Mouse (Mus musculus) naive thymus-derived CD4-positive, alpha-beta T cell, adult 2 months (primary cell): ENCODE data around the gene Kdm1b.
A peak's percentile ranks its signal among the peaks of the same experiment; 100 is the strongest.

Experiments
- DNase-seq: peaks from one replicate; pipeline ENCODE4 v3.0.0-alpha.2; 2011; ENCODE audit warnings: low read depth

The Kdm1b gene

DNA sequence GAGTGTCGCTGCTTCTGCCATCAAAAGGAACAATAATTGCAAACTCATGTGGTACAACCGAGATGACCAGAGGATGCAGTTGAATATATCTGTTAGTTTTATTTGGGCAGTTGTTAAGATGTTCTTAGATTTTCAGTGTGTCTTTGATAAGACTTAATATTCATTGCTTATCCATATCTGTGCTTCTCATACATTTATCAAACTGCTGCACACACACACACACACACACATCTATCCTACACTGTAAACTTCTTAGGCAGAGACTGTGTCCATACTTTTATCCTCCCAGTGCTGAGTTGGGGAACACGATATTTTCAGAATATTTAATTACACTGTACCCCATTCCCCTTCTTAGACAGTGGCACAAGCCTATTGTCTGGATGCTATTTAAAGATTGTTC lies 67.9 kb downstream of the Kdm1b start:
- no peak for DNase-seq

DNA sequence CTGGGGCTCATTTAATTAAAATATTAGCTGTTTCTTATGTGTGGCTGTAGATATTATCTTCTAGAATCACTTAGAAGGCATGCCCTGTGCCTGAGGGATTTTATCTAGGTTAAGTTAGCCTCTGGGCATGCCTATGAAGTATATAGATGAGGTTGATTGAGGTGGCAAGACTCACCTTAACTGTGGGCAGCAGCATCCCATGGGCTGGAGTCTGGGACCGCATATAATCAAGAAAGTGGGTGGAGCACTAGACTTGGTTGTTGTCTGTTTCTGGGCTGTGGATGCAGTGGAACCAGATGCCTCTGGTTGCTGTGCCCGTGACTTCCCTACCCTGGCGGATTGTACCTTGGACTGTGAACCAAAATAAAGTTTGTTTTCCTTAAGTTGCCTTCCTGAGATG lies 68.8 kb downstream of the Kdm1b start:
- no peak for DNase-seq

DNA sequence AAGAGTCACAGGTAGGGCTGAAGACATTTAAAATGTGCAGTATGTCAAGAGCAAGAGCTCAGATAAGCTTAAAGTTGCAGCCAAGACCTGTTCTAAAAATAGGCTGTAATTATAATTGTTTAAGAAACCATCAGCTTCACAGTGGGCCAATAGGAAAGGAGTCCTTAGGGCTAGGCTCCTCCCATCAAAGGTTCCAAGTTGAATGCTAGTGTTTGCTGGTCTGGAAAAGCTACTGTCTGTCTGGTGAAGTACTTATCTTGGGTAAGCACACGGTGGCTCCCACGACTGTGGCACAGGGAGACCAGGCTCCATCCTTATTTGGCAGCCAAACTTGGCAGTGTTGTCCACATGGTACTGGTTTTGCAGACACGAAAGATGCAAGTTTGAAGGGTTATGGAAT lies 69.6 kb downstream of the Kdm1b start:
- no peak for DNase-seq

DNA sequence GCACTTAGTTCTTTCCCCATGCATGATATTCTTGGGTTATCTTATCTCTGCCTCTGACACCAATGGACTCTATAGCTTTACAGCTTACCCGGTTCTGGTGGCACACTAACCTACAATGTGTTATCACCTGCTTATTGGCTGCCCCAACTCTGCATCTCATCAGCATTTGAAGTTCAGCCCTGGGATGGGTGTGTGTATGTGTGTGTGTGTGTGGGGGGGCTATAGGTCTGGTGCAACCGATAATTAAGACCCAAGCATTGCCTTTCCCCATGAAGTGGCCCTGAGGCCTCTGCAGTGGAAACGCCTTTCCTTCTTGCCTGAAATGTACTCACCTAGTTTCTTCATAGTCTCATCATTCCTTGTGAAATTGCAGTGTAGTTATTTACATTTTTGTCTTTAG lies 72.7 kb downstream of the Kdm1b start:
- DNase-seq = no peak

DNA sequence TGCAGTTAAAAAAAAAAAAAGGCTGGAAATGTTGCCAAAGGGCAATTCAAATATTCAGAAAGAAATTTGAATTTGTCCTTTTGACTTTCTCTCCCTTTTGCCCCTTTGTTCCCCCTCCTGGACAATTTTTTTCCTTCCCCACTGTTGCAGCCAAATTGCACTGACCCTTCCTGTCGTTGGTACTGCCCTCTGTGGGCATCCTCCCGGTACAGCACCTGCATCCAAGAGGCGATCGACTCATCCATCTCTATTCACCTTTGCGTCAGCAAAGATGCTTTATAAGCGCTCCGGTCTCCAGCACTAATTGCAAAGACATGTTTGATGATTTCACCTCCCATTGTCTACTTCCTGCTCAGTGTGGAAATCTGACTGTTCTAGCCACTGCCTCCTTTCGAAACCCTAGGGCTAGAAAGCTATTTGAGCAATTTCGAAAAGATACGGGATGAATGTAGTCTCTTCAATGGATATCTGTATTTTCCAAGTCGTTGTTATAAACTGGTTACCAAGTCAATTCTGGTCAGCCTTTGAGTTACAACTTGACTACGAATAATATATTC lies 78.1 kb downstream of the Kdm1b start:
- no peak for DNase-seq

DNA sequence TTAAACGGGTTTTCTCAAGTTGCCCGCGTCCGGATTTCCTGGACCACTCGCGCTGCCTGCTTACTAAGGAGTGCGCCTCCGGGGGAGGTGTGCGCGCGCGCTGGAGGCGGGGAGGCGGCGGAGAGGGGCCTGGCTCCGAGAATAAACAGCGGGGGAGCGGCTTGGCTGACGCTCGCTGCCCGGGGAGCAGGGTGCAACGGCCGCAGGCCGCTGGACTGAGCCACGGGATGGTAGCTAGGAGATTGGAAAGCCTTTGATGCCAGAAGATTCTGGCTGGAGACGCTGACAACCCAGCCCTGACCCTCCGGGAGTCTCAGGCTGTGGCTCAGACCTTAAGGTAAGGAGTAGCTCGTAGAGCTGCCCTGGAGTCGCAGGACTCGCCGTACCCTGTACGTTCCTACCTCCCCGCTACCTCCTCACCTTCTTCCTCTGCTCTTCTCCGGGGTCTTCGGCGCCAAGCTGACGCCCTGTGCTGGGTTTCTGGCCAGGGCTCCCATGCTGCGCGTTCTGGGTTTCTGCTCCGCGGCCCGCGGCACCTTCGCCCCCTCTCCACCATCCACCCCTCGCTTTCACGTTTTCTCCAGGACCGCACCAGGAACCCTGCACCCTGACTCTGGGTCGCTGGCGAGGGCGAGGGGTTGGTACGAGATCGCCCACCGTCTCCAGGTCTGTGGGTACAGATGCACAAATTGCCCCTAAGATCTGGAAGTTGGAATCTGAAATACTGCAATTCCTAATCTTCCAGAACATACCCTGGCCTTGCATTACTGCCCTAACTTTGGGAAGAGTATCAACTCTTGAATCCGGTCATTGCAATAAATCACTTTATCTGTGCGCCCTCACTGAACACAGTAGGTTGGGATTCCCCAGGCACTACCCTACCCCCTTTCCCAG lies 79.5 kb downstream of the Kdm1b start, which contains the start of gene Rnf144b:
TSS of gene Rnf144b (plus strand) at position 120 of the 894 bp plus-strand sequence.
- DNase-seq = peak; percentile 28

DNA sequence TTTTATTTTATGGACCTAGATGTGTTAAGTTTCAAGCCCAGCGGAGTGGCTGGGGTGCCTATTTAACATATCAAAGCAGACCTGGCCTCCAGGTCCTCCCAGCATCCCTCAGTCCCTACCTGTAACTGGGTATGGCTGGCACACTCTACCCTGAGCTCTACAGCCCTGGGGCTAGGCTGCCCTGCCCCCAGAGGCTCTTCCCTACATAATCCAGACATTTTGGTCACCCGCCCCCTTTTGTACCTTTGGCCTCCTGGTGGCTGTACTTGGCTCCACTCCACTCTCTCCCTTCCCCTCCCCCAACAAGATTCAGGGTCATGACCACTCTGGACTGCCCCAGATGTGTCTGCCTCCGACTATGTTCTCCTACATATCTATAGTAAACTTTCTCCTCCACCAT lies 81.2 kb downstream of the Kdm1b start:
- DNase-seq = no peak

DNA sequence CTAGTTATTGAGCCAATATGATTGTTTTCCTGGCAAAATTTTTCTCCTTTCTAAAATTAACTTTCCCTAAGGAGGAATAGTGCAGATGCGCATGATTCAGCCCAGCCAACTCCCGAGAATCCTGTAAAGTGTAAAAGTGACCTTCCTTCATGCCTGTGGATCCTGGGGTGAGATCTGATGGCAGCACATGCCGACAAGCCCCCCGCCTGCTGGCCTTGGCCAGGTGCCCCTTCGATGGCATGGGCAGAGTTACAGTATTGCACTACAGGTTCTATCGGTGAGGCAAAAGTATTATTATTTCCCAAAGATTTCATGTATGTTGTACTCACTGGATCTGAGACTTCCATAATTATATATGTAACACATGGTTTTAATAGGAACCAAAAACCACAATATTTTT lies 81.7 kb downstream of the Kdm1b start:
- no peak for DNase-seq

DNA sequence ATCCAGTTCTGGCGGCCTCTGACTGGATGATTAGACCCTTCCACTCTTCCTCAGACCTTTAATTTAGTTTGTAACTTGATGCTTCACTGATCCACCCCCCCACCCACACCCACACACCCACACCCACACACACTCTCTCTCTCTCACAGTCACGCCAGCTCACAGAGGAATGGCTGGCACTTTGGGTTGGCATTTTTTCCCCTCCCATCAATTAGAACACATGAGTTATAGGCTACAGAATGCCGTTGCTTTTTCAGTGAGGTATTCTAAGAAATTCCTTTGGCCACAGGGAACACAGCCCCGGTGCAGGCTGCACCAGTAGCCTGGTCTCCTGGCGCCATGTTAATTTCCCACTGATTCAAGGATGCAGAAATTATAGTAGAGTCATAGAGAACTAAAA lies 82.3 kb downstream of the Kdm1b start:
- no peak for DNase-seq

DNA sequence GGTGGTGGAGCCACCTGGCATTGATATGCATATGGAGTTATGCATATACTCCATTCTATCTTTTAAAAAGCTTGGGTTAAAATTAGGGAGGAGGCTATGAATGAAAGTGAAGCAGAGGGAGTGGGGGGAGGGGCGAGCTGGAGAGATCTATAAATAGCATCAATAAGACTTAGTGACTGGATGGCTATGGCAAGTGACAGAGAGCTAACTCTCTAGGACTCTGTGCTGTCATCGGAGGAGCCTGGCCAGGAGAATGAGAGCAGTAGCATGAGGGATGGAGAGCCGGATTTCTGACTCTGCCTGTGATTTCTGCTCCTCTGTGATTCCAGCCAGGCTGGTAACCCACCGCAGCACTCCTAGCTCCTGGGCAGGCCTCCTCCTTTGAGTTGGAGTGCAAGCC lies 85.8 kb downstream of the Kdm1b start:
- no peak for DNase-seq

DNA sequence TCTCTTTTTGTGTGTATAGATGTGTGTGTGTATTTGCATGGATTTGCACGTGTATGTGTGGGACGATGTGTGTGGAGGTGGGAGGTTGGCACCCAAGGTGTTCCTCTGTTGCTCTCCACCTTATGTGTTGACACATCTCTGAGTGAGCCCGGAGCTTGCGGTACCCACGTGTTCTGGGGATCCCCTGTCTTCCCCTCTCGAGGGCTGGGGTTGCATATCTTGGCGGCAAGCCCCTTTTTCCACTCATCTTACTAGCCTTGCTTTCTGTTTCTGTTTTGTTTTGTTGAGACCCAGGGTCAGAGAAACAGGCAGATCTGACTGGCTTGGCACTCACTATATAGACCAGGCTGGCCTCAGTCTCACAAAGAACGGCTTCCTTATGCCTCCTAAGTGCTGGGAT lies 89.8 kb downstream of the Kdm1b start:
- no peak for DNase-seq

DNA sequence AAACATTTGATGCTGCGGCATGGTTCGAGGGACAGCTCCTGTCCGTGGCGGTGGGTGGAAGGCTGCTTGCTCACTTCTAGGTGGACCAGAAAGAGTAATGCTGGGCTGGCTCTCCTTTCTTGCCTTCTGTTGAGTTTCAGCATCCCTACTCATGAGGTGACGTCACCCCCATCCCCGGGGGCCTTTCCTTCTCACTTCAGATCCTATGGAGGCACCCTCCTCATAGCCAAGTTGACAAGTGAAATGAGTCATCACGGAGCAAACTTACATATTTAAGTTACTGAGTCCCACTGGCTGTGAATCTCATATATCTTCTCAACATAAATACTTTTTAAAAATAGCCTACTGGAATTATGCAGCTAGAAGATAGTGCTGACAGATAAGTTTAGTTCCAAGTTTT lies 91.5 kb downstream of the Kdm1b start:
- no peak for DNase-seq
